In the genomic region with DNA sequence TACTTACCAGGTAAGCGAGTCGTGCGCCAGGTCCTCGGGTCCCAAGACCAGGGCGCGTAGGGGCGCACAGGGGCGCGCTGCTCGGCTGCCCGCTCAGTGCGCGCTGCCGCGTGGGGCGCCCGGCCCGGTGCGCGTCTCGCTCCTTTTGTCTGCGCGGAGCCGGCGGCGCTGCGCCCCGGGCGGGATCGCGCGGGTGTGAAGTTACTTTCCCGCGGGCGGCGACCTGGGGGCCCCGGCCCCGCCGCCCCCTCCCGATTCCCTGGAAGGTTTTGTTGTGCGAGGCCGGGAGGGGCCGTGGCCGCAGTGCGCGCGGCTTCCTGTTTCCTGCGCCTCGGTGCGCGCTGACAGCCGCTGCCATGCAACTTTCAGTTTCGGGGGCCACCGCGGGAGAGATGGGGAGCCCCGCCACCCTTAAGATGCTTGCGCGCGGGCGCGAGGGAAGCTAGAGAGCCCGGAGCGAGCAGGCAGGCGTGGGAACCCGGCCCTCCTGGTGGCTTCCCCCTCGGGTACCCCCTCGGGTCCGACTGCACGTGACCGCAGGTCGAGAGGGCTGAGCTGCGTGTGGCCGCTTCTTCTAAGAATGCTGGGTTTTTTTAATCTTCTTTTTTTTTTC, we compare ENCODE assay signal across 8 mouse cellular contexts.
DNase-seq lines count a peak whose midpoint lies in the region; ATAC-seq and TF ChIP-seq lines count a peak whose summit lies in the region.

No protein-coding gene starts in this region.

- no peak for DNase-seq in brain, embryonic 14.5 days (ENCODE audit: low read depth)
- DNase-seq in intestine, embryonic 14.5 days (ENCODE audit: low spot score): no peak
- peak; percentile 92 to 93 for DNase-seq in natural killer cell, adult 2 months (ENCODE audit: low spot score in 2 of 2)
- DNase-seq in thymus, adult 18-20 months: peak; percentile 79 to 88

- H3K4me3 ChIP-seq in erythroblast, embryonic 14.5 days (replicated peaks): peak overlapping the region; percentile 75
- H3K4me3 ChIP-seq in intestine, embryonic 14.5 days (ENCODE audit: low read depth, low read length): peak overlapping the region; percentile 68
- peak overlapping the region; percentile 82 for H3K4me3 ChIP-seq in liver, embryonic 15.5 days (replicated peaks)

- no peaks in the 10 kb centered on the region for H3K9me3 ChIP-seq in erythroblast, embryonic 14.5 days (ENCODE audit: control insufficient read depth, low read length)
- H3K9me3 ChIP-seq in intestine, embryonic 14.5 days (ENCODE audit: control insufficient read depth, low read length): no peaks in the 10 kb centered on the region
- H3K9me3 ChIP-seq in liver, embryonic 15.5 days (replicated peaks): no peaks in the 10 kb centered on the region

- no peak for TF ChIP-seq CTCF in brain, embryonic 14.5 days (IDR thresholded peaks at IDR 0.05; ENCODE audit: borderline replicate concordance, extremely low read depth, insufficient read depth, insufficient read length)

- peaks cover 39% of the 10 kb centered on the region for H3K36me3 ChIP-seq in erythroblast, embryonic 14.5 days (ENCODE audit: control insufficient read depth)
- H3K36me3 ChIP-seq in intestine, embryonic 14.5 days (ENCODE audit: control insufficient read depth, insufficient read depth, low read length): no peaks in the 10 kb centered on the region
- H3K36me3 ChIP-seq in liver, embryonic 15.5 days (replicated peaks): no peaks in the 10 kb centered on the region; the same call in 1 of the 2 replicates

- no peaks in the 10 kb centered on the region for H3K27me3 ChIP-seq in erythroblast, embryonic 14.5 days (ENCODE audit: control insufficient read depth)
- H3K27me3 ChIP-seq in intestine, embryonic 14.5 days (replicated peaks; ENCODE audit: control insufficient read depth, insufficient read depth, low read length): 0 out of 2 replicates have a peak, but pooled peaks cover 10% of the 10 kb centered on the region
- H3K27me3 ChIP-seq in liver, embryonic 15.5 days: no peaks in the 10 kb centered on the region

- H3K27ac ChIP-seq in intestine, embryonic 14.5 days (ENCODE audit: low read depth): peak overlapping the region; percentile 77
- H3K27ac ChIP-seq in liver, embryonic 15.5 days (replicated peaks): peak overlapping the region; percentile 98

- peak overlapping the region; percentile 99 for H3K4me2 ChIP-seq in intestine, embryonic 14.5 days (ENCODE audit: low read length)
- peak overlapping the region; percentile 96 for H3K4me2 ChIP-seq in liver, embryonic 15.5 days

- peak overlapping the region; percentile 76 for H3K9ac ChIP-seq in intestine, embryonic 14.5 days (ENCODE audit: low read length)
- H3K9ac ChIP-seq in liver, embryonic 15.5 days: peak overlapping the region; percentile 94

- no peak for ATAC-seq in erythroblast, adult 5-6 weeks (replicated peaks; ENCODE audit: low FRiP score, poor library complexity, severe bottlenecking)
- ATAC-seq in granulocyte monocyte progenitor cell, adult 5-6 weeks (replicated peaks; ENCODE audit: poor library complexity, severe bottlenecking): peak; percentile 21
- no peak for ATAC-seq in intestine, embryonic 14.5 days (replicated peaks; ENCODE audit: low FRiP score, low TSS enrichment, low read depth)
- no peak for ATAC-seq in liver, embryonic 15.5 days (ENCODE audit: insufficient read depth)

- H3K4me1 ChIP-seq in erythroblast, embryonic 14.5 days (ENCODE audit: control insufficient read depth): peaks cover 85% of the 10 kb centered on the region
- peaks cover 66% of the 10 kb centered on the region for H3K4me1 ChIP-seq in intestine, embryonic 14.5 days (replicated peaks; ENCODE audit: control insufficient read depth, insufficient read depth, low read length)
- peaks cover 80% of the 10 kb centered on the region for H3K4me1 ChIP-seq in liver, embryonic 15.5 days (replicated peaks)

- under 1% methylated on average over 73 of the region's 73 CpGs for WGBS in intestine, embryonic 14.5 days
- under 1% methylated on average over 73 of the region's 73 CpGs for WGBS in liver, embryonic 15.5 days (ENCODE audit: insufficient replicate concordance)

- peak; percentile 63; the same call in 1 of the 2 replicates for TF ChIP-seq POLR2A in brain, embryonic 14.5 days (IDR thresholded peaks at IDR 0.05; ENCODE audit: borderline replicate concordance, extremely low read depth, insufficient read depth, insufficient read length, poor library complexity, severe bottlenecking)

Comparison
In these comparisons a context has a peak if more than half of its experiments do, and no peak if none do; other contexts are left out.
1. DNase-seq: peak in natural killer cell, adult 2 months (2 of 2) and thymus, adult 18-20 months (2 of 2); none in brain, embryonic 14.5 days (single experiment) and intestine, embryonic 14.5 days (single experiment).
2. Peak in every context shown above with its lines, with median percentiles within 50 percentile points of each other: H3K4me3 ChIP-seq.